Mouse (Mus musculus): ENCODE data around the gene Gm26620. TPM values are rescaled to one million over a fixed set of nuclear protein-coding genes. Genes with fewer than 3 reads are reported as not detected.

Gene Gm26620
- polyA plus RNA-seq, 1 experiment from 2014 or later = 0.50 TPM

GRCm38 (mm10) chr1:170861671-170862434 lies 23.0 kb upstream of the Gm26620 start:
- no peaks in the 10 kb centered on the region for H3K9me3 ChIP-seq
- no peaks in the 10 kb centered on the region for H3K27me3 ChIP-seq
- no peak overlapping the region for H3K4me3 ChIP-seq
- peaks cover 11% of the 10 kb centered on the region for H3K4me1 ChIP-seq (replicated peaks)
- H3K27ac ChIP-seq (replicated peaks) = no peak overlapping the region
- 83% methylated on average over 13 of the region's 13 CpGs for WGBS
- no peak overlapping the region for H3K4me2 ChIP-seq
- ATAC-seq (ENCODE audit: low read depth) = no peak
- no peak overlapping the region for H3K9ac ChIP-seq
- no peaks in the 10 kb centered on the region for H3K36me3 ChIP-seq

GRCm38 (mm10) chr1:170862435-170862717 lies 22.5 kb upstream of the Gm26620 start:
- Histone ChIP-seq H3K27ac (replicated peaks) (no peak overlapping the region), H3K9ac (no peak overlapping the region), H3K36me3 (no peaks in the 10 kb centered on the region), H3K9me3 (no peaks in the 10 kb centered on the region), H3K27me3 (no peaks in the 10 kb centered on the region), H3K4me3 (no peak overlapping the region), H3K4me1 (replicated peaks) (peaks cover 14% of the 10 kb centered on the region), H3K4me2 (no peak overlapping the region)
- ATAC-seq (ENCODE audit: low read depth) = no peak
- WGBS = 83% methylated on average over 3 of the region's 3 CpGs

- Histone ChIP-seq H3K4me2 (no peak overlapping the region), H3K27me3 (no peaks in the 10 kb centered on the region), H3K9me3 (no peaks in the 10 kb centered on the region), H3K4me1 (replicated peaks) (peaks cover 14% of the 10 kb centered on the region), H3K27ac (replicated peaks) (no peak overlapping the region), H3K4me3 (no peak overlapping the region), H3K36me3 (no peaks in the 10 kb centered on the region), H3K9ac (no peak overlapping the region)
- 76% methylated on average over 4 of the region's 4 CpGs for WGBS
- no peak for ATAC-seq (ENCODE audit: low read depth)
Measured at GRCm38 (mm10) chr1:170863033-170863432, 21.8 kb upstream of the Gm26620 start.

GRCm38 (mm10) chr1:170864234-170864633 lies 20.6 kb upstream of the Gm26620 start:
- Histone ChIP-seq H3K27me3 (no peaks in the 10 kb centered on the region), H3K9ac (no peak overlapping the region), H3K27ac (replicated peaks) (no peak overlapping the region), H3K9me3 (no peaks in the 10 kb centered on the region), H3K36me3 (no peaks in the 10 kb centered on the region), H3K4me2 (no peak overlapping the region), H3K4me1 (replicated peaks) (peaks cover 18% of the 10 kb centered on the region), H3K4me3 (no peak overlapping the region)
- ATAC-seq (ENCODE audit: low read depth) = no peak

- no peak overlapping the region for H3K4me3 ChIP-seq
- peaks cover 19% of the 10 kb centered on the region for H3K4me1 ChIP-seq (replicated peaks)
- WGBS = 89% methylated on average over 3 of the region's 3 CpGs
- no peaks in the 10 kb centered on the region for H3K36me3 ChIP-seq
- H3K9ac ChIP-seq = no peak overlapping the region
- no peak overlapping the region for H3K4me2 ChIP-seq
- H3K9me3 ChIP-seq = no peaks in the 10 kb centered on the region
- no peak overlapping the region for H3K27ac ChIP-seq (replicated peaks)
- no peak for ATAC-seq (ENCODE audit: low read depth)
- H3K27me3 ChIP-seq = no peaks in the 10 kb centered on the region
Measured at GRCm38 (mm10) chr1:170864754-170865153, 20.1 kb upstream of the Gm26620 start.

- 88% methylated on average over 5 of the region's 5 CpGs for WGBS
Measured at GRCm38 (mm10) chr1:170865406-170865805, 19.5 kb upstream of the Gm26620 start.

GRCm38 (mm10) chr1:170866992-170867690 lies 17.7 kb upstream of the Gm26620 start:
- peak overlapping the region; percentile 79 for H3K4me2 ChIP-seq
- H3K4me1 ChIP-seq (replicated peaks) = peaks cover 19% of the 10 kb centered on the region
- WGBS = 3% methylated on average over 30 of the region's 30 CpGs
- H3K9me3 ChIP-seq = no peaks in the 10 kb centered on the region
- H3K27ac ChIP-seq (replicated peaks) = peak overlapping the region; percentile 75
- peak; percentile 33; the same call in 1 of the 2 replicates for ATAC-seq (ENCODE audit: low read depth)
- H3K9ac ChIP-seq = peak overlapping the region; percentile 89
- peak overlapping the region; percentile 87 for H3K4me3 ChIP-seq
- H3K27me3 ChIP-seq = no peaks in the 10 kb centered on the region
- peaks cover 8% of the 10 kb centered on the region for H3K36me3 ChIP-seq

More at GRCm38 (mm10) chr1:170865406-170865805, 19.5 kb upstream of the Gm26620 start:
- H3K4me2 ChIP-seq = no peak overlapping the region
- peaks cover 19% of the 10 kb centered on the region for H3K4me1 ChIP-seq (replicated peaks)
- no peak overlapping the region for H3K4me3 ChIP-seq
- H3K27me3 ChIP-seq = no peaks in the 10 kb centered on the region
- no peak overlapping the region for H3K9ac ChIP-seq
- no peaks in the 10 kb centered on the region for H3K9me3 ChIP-seq
- ATAC-seq (ENCODE audit: low read depth) = no peak
- no peaks in the 10 kb centered on the region for H3K36me3 ChIP-seq
- no peak overlapping the region for H3K27ac ChIP-seq (replicated peaks)

GRCm38 (mm10) chr1:170867691-170868105 lies 17.2 kb upstream of the Gm26620 start, which contains the start of gene Atf6:
Gene Atf6, minus strand, starts transcription at chr1:170867771.
- WGBS = under 1% methylated on average over 25 of the region's 25 CpGs

GRCm38 (mm10) chr1:170868107-170868904 lies 16.6 kb upstream of the Gm26620 start:
- no peaks in the 10 kb centered on the region for H3K9me3 ChIP-seq
- H3K27ac ChIP-seq (replicated peaks) = no peak overlapping the region
- H3K4me1 ChIP-seq (replicated peaks) = peaks cover 19% of the 10 kb centered on the region
- peak overlapping the region; percentile 87 for H3K4me3 ChIP-seq
- no peaks in the 10 kb centered on the region for H3K27me3 ChIP-seq
- WGBS = under 1% methylated on average over 33 of the region's 33 CpGs
- peaks cover 13% of the 10 kb centered on the region for H3K36me3 ChIP-seq
- ATAC-seq (ENCODE audit: low read depth) = peak; percentile 92
- H3K4me2 ChIP-seq = peak overlapping the region; percentile 79
- H3K9ac ChIP-seq = peak overlapping the region; percentile 89

More at GRCm38 (mm10) chr1:170867691-170868105, 17.2 kb upstream of the Gm26620 start, which contains the start of gene Atf6:
- H3K4me2 ChIP-seq = peak within 1 kb of the TSS; percentile 79
- peaks cover 19% of the 10 kb centered on the region for H3K4me1 ChIP-seq (replicated peaks)
- no peaks in the 10 kb centered on the region for H3K27me3 ChIP-seq
- H3K27ac ChIP-seq (replicated peaks) = peak within 1 kb of the TSS; percentile 75
- no peaks in the 10 kb centered on the region for H3K9me3 ChIP-seq
- peak within 1 kb of the TSS; percentile 89 for H3K9ac ChIP-seq
- H3K4me3 ChIP-seq = peak within 1 kb of the TSS; percentile 87
- peaks cover 13% of the 10 kb centered on the region for H3K36me3 ChIP-seq
- peak; percentile 78 for ATAC-seq (ENCODE audit: low read depth)

GRCm38 (mm10) chr1:170868905-170869283 lies 16.0 kb upstream of the Gm26620 start:
- H3K27me3 ChIP-seq = no peaks in the 10 kb centered on the region
- H3K4me1 ChIP-seq (replicated peaks) = peaks cover 19% of the 10 kb centered on the region
- H3K27ac ChIP-seq (replicated peaks) = no peak overlapping the region
- H3K9me3 ChIP-seq = no peaks in the 10 kb centered on the region
- H3K4me2 ChIP-seq = peak overlapping the region; percentile 79
- peak overlapping the region; percentile 89 for H3K9ac ChIP-seq
- ATAC-seq (ENCODE audit: low read depth) = peak; percentile 29; the same call in 1 of the 2 replicates
- H3K36me3 ChIP-seq = peaks cover 14% of the 10 kb centered on the region
- 21% methylated on average over 14 of the region's 14 CpGs for WGBS
- H3K4me3 ChIP-seq = peak overlapping the region; percentile 87

- Histone ChIP-seq H3K9me3 (no peaks in the 10 kb centered on the region), H3K9ac (no peak overlapping the region), H3K27ac (replicated peaks) (no peak overlapping the region), H3K4me2 (no peak overlapping the region), H3K36me3 (peaks cover 32% of the 10 kb centered on the region), H3K4me1 (replicated peaks) (peaks cover 13% of the 10 kb centered on the region), H3K27me3 (no peaks in the 10 kb centered on the region), H3K4me3 (no peak overlapping the region)
- WGBS = 95% methylated on average over 6 of the region's 6 CpGs
- ATAC-seq (ENCODE audit: low read depth) = no peak
Measured at GRCm38 (mm10) chr1:170871402-170871801, 13.5 kb upstream of the Gm26620 start.

GRCm38 (mm10) chr1:170871961-170872360 lies 12.9 kb upstream of the Gm26620 start:
- no peak for ATAC-seq (ENCODE audit: low read depth)
- Histone ChIP-seq H3K36me3 (peaks cover 37% of the 10 kb centered on the region), H3K9me3 (no peaks in the 10 kb centered on the region)

More at GRCm38 (mm10) chr1:170871961-170872360, 12.9 kb upstream of the Gm26620 start:
- Histone ChIP-seq H3K4me2 (no peak overlapping the region), H3K4me3 (no peak overlapping the region), H3K27ac (replicated peaks) (no peak overlapping the region), H3K9ac (no peak overlapping the region), H3K4me1 (replicated peaks) (peaks cover 7% of the 10 kb centered on the region), H3K27me3 (no peaks in the 10 kb centered on the region)
- 92% methylated on average over 2 of the region's 2 CpGs for WGBS

Measured in neural tube, embryonic 13.5 days (tissue).